In the genomic region with DNA sequence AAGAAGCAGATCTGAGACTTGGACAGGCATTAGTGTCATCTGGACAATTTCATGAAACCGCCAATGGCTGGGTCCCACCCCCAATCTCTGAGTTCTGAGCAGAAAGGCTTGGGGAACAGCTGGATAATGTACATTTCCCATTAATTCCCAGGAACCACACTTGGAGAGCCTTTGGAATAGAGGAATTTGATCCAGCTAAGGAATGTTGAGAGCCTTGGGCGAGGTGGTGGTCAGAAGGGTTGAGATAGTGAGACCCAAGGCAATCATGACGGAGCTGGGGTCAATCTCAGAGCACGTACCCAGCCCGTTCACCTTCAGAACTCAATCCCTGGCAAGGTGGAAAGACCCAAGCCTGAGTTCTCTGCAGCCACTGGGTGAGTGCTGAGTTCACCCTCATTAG, we compare ENCODE assay signal across 8 mouse cellular contexts. TPM values are rescaled to one million over a fixed set of nuclear protein-coding genes. Genes with fewer than 3 reads are reported as not detected.
A peak's percentile ranks its signal among the peaks of the same experiment; 100 is the strongest.
DNase-seq lines count a peak whose midpoint lies in the region; ATAC-seq and TF ChIP-seq lines count a peak whose summit lies in the region.

No protein-coding gene starts in this region.

- intact Hi-C loops in heart, postnatal 14 days (cut with DNase I) = no loop called here

- TF ChIP-seq EP300 in CH12.LX (IDR thresholded peaks at IDR 0.05; ENCODE audit: low read length) = no peak
- TF ChIP-seq EP300 in liver, embryonic 14.5 days (IDR thresholded peaks at IDR 0.05; ENCODE audit: low read depth) = no peak

- no peak for DNase-seq in heart, postnatal 14 days
- DNase-seq in CH12.LX (ENCODE audit: extremely low read depth) = no peak
- no peak for DNase-seq in forebrain, embryonic 14.5 days (ENCODE audit: low spot score)
- no peak for DNase-seq in liver, embryonic 14.5 days (ENCODE audit: low read depth in 3 of 3, low spot score in 3 of 3)
- DNase-seq in Muller cell, postnatal 12 days (ENCODE audit: inconsistent ontology term) = no peak
- no peak for DNase-seq in right cerebral cortex, postnatal 4 days
- no peak for DNase-seq in urinary bladder, adult 18-20 months (ENCODE audit: low spot score in 2 of 2)

- H3K79me2 ChIP-seq in CH12.LX (replicated peaks; ENCODE audit: control insufficient read depth, extremely low read depth, insufficient read depth, poor library complexity, severe bottlenecking) = peaks cover 14% of the 10 kb centered on the region; the same call in 1 of the 2 replicates

- H3K9ac ChIP-seq in heart, embryonic 12.5 days = no peak overlapping the region
- H3K9ac ChIP-seq in CH12.LX (ENCODE audit: insufficient read depth, low read depth) = 0 out of 2 replicates have a peak overlapping the region, but pooled peaks have one; percentile 90
- H3K9ac ChIP-seq in forebrain, embryonic 14.5 days (ENCODE audit: low read length) = no peak overlapping the region
- no peak overlapping the region; the same call in 1 of the 2 replicates for H3K9ac ChIP-seq in liver, embryonic 14.5 days (replicated peaks)

- no peak for ATAC-seq in heart, embryonic 12.5 days (ENCODE audit: insufficient number of reproducible peaks, low FRiP score)
- no peak for ATAC-seq in forebrain, embryonic 14.5 days
- ATAC-seq in liver, embryonic 14.5 days (ENCODE audit: insufficient read depth) = no peak

- H3K4me2 ChIP-seq in heart, embryonic 12.5 days = peak overlapping the region; percentile 65
- H3K4me2 ChIP-seq in CH12.LX (ENCODE audit: insufficient read depth, low read depth, poor library complexity, severe bottlenecking) = peak overlapping the region; percentile 25; the same call in 1 of the 2 replicates
- peak overlapping the region; percentile 70; the same call in 1 of the 2 replicates for H3K4me2 ChIP-seq in forebrain, embryonic 14.5 days (ENCODE audit: low read length)
- H3K4me2 ChIP-seq in liver, embryonic 14.5 days (ENCODE audit: low read depth) = peak overlapping the region; percentile 86

- WGBS in heart, embryonic 12.5 days = 51% methylated on average over 5 of the region's 5 CpGs
- 95% methylated on average over 5 of the region's 5 CpGs for WGBS in forebrain, embryonic 14.5 days
- 84% methylated on average over 5 of the region's 5 CpGs for WGBS in liver, embryonic 14.5 days (ENCODE audit: insufficient replicate concordance)

- H3K36me3 ChIP-seq in heart, embryonic 12.5 days = peaks cover 11% of the 10 kb centered on the region
- peaks cover 1 to 13% of the 10 kb centered on the region in 2 experiments for H3K36me3 ChIP-seq in CH12.LX (replicated peaks in 1 of 2; ENCODE audit: control insufficient read depth in 1 of 2, insufficient read depth in 1 of 2, low read length in 1 of 2)
- H3K36me3 ChIP-seq in forebrain, embryonic 14.5 days (ENCODE audit: control insufficient read depth, insufficient read depth, low read length) = peaks cover 2% of the 10 kb centered on the region
- no peaks in the 10 kb centered on the region for H3K36me3 ChIP-seq in liver, embryonic 14.5 days (replicated peaks; ENCODE audit: control insufficient read depth, insufficient read depth, low read depth)

- in situ Hi-C loops in CH12.LX (cut with MboI; ENCODE audit: low pct_ligation_motif_present, low pct_unique_long_range_greater_than_20kb, low sequenced_read_pairs) = no loop called here

- no peak overlapping the region for H3K4me3 ChIP-seq in heart, embryonic 12.5 days
- no peak overlapping the region for H3K4me3 ChIP-seq in CH12.LX (replicated peaks in 1 of 3; ENCODE audit: low read depth in 2 of 3, low read length in 2 of 3, poor library complexity in 1 of 3)
- H3K4me3 ChIP-seq in forebrain, embryonic 14.5 days (ENCODE audit: low read depth, low read length) = no peak overlapping the region
- peak overlapping the region in 1 of 2 experiments; percentile 98; a peak in 2 of 4 replicates for H3K4me3 ChIP-seq in liver, embryonic 14.5 days (ENCODE audit: insufficient read depth in 1 of 2, low read depth in 2 of 2, low read length in 2 of 2)

- dilution Hi-C loops in CH12.LX (cut with MboI; ENCODE audit: extremely low pct_ligation_motif_present, extremely low pct_unique_long_range_greater_than_20kb, low sequenced_read_pairs) = no loop called here

- H3K9me3 ChIP-seq in heart, embryonic 12.5 days (replicated peaks) = no peaks in the 10 kb centered on the region
- no peaks in the 10 kb centered on the region for H3K9me3 ChIP-seq in CH12.LX (replicated peaks; ENCODE audit: low read length)
- H3K9me3 ChIP-seq in forebrain, embryonic 14.5 days (replicated peaks; ENCODE audit: control insufficient read depth, low read length) = no peaks in the 10 kb centered on the region
- H3K9me3 ChIP-seq in liver, embryonic 14.5 days (ENCODE audit: control insufficient read depth, low read length) = no peaks in the 10 kb centered on the region

- TF ChIP-seq POLR2A in CH12.LX (IDR thresholded peaks at IDR 0.05; ENCODE audit: low read depth, low read length) = no peak

- H3K27me3 ChIP-seq in heart, embryonic 12.5 days (replicated peaks) = no peaks in the 10 kb centered on the region
- H3K27me3 ChIP-seq in CH12.LX (replicated peaks) = no peaks in the 10 kb centered on the region
- H3K27me3 ChIP-seq in forebrain, embryonic 14.5 days (replicated peaks; ENCODE audit: control insufficient read depth, insufficient read depth, low read length) = no peaks in the 10 kb centered on the region
- H3K27me3 ChIP-seq in liver, embryonic 14.5 days (ENCODE audit: control insufficient read depth, insufficient read depth, low read length) = no peaks in the 10 kb centered on the region

- H3K27ac ChIP-seq in heart, embryonic 12.5 days (ENCODE audit: poor library complexity, severe bottlenecking) = peak overlapping the region; percentile 94; the same call in 1 of the 2 replicates
- H3K27ac ChIP-seq in CH12.LX (ENCODE audit: insufficient read depth, low read depth) = no peak overlapping the region
- H3K27ac ChIP-seq in forebrain, embryonic 14.5 days (ENCODE audit: low read depth, low read length) = no peak overlapping the region
- H3K27ac ChIP-seq in liver, embryonic 14.5 days = no peak overlapping the region

- TF ChIP-seq RAD21 in CH12.LX (IDR thresholded peaks at IDR 0.05; ENCODE audit: low read depth, low read length) = no peak

- peaks cover 19% of the 10 kb centered on the region for H3K4me1 ChIP-seq in heart, embryonic 12.5 days (replicated peaks)
- peaks cover 0 to 21% of the 10 kb centered on the region in 2 experiments; a peak in 2 of 4 replicates for H3K4me1 ChIP-seq in CH12.LX (ENCODE audit: control insufficient read depth in 1 of 2, insufficient read depth in 2 of 2)
- H3K4me1 ChIP-seq in forebrain, embryonic 14.5 days (ENCODE audit: control insufficient read depth, insufficient read depth, low read length) = 0 out of 2 replicates have a peak, but pooled peaks cover 6% of the 10 kb centered on the region
- peaks cover 3 to 15% of the 10 kb centered on the region in 2 experiments for H3K4me1 ChIP-seq in liver, embryonic 14.5 days (replicated peaks; ENCODE audit: control insufficient read depth in 2 of 2, insufficient read depth in 2 of 2, low read length in 1 of 2)

- TF ChIP-seq CTCF in CH12.LX (conservative IDR thresholded peaks at IDR 0.05 in 1 of 2, IDR thresholded peaks at IDR 0.05 in 1 of 2; ENCODE audit: low read depth in 2 of 2, low read length in 2 of 2) = no peak
- TF ChIP-seq CTCF in liver, embryonic 14.5 days (IDR thresholded peaks at IDR 0.05; ENCODE audit: low read depth) = no peak

TF ChIP-seq in CH12.LX, 34 proteins besides CTCF, POLR2A, EP300 and RAD21:
- no peak for TF ChIP-seq ZC3H11A (IDR thresholded peaks at IDR 0.05; ENCODE audit: low read depth, low read length)
- TF ChIP-seq ETS1 (conservative IDR thresholded peaks at IDR 0.05; ENCODE audit: low read depth, low read length) = no peak
- no peak for TF ChIP-seq MAX (IDR thresholded peaks at IDR 0.05; ENCODE audit: low read length)
- TF ChIP-seq E2F4 (IDR thresholded peaks at IDR 0.05; ENCODE audit: insufficient replicate concordance, low read depth, low read length) = no peak
- no peak for TF ChIP-seq BHLHE40 (IDR thresholded peaks at IDR 0.05; ENCODE audit: low read depth, low read length)
- no peak for TF ChIP-seq JUND (conservative IDR thresholded peaks at IDR 0.05; ENCODE audit: low read depth, low read length)
- no peak for TF ChIP-seq TBP (conservative IDR thresholded peaks at IDR 0.05; ENCODE audit: low read depth, low read length)
- no peak for TF ChIP-seq MYC (IDR thresholded peaks at IDR 0.05; ENCODE audit: low read depth, low read length)
- TF ChIP-seq MEF2A (IDR thresholded peaks at IDR 0.05; ENCODE audit: borderline replicate concordance, low read depth, low read length) = no peak
- TF ChIP-seq ZKSCAN1 (IDR thresholded peaks at IDR 0.05; ENCODE audit: borderline replicate concordance, low read depth, low read length) = no peak
- TF ChIP-seq USF2 (conservative IDR thresholded peaks at IDR 0.05; ENCODE audit: low read depth, low read length) = no peak
- TF ChIP-seq PAX5 (IDR thresholded peaks at IDR 0.05; ENCODE audit: low read length) = no peak
- no peak for TF ChIP-seq CHD2 (IDR thresholded peaks at IDR 0.05; ENCODE audit: low read length)
- TF ChIP-seq ZMIZ1 (IDR thresholded peaks at IDR 0.05; ENCODE audit: low read depth, low read length) = no peak
- no peak for TF ChIP-seq POLR2AphosphoS2 (IDR thresholded peaks at IDR 0.05; ENCODE audit: low read depth, low read length)
- TF ChIP-seq USF1 (IDR thresholded peaks at IDR 0.05; ENCODE audit: low read depth, low read length) = no peak
- TF ChIP-seq NRF1 (IDR thresholded peaks at IDR 0.05; ENCODE audit: low read depth, low read length) = no peak

RNA-seq across cellular contexts. Expression of a gene that starts 0.7 kb away (rescaled TPM):
- polyA plus RNA-seq in heart, embryonic 12.5 days (2016; fragmentation: Nextera tagmentation; extraction: Ambion mirVana) = 55.6 and 55.7 TPM in 2 replicates
- total RNA-seq in heart, postnatal 14 days (2021) = 10 to 100 TPM; 15.6 to 15.7 TPM
- 18.9 and 22.2 TPM in 2 replicates for total RNA-seq in CH12.LX (2012; rRNA removed)
- 28.4 and 29.1 TPM in 2 replicates for total RNA-seq in CH12.LX (2014; rRNA removed)
- polyA plus RNA-seq in CH12.LX (2012; ENCODE audit: insufficient read length, low read depth) = 34.7 and 35.2 TPM in 2 replicates
- polyA plus RNA-seq in forebrain, embryonic 14.5 days (2014; fragmentation: Nextera tagmentation; extraction: Ambion mirVana) = 86.9 and 95.9 TPM in 2 replicates
- 5.4 and 9.5 TPM in 2 replicates for polyA plus RNA-seq in liver, embryonic 14.5 days (2012; rRNA removed)
- 24.9 and 25.4 TPM in 2 replicates for polyA plus RNA-seq in liver, embryonic 14.5 days (2014; fragmentation: Nextera tagmentation; extraction: Ambion mirVana)

RNA-seq across cellular contexts. Expression of a gene that starts 16.0 kb away (rescaled TPM):
- 5.9 and 6.9 TPM in 2 replicates for polyA plus RNA-seq in heart, embryonic 12.5 days (2016; fragmentation: Nextera tagmentation; extraction: Ambion mirVana)
- 1 to 10 TPM; 1.9 to 2.1 TPM for total RNA-seq in heart, postnatal 14 days (2021)
- total RNA-seq in CH12.LX (2012; rRNA removed) (8.4 TPM in 2 replicates), CH12.LX (2014; rRNA removed) (5.3 and 6.0 TPM in 2 replicates)
- polyA plus RNA-seq in CH12.LX (2012; ENCODE audit: insufficient read length, low read depth) = 8.9 and 9.4 TPM in 2 replicates
- polyA plus RNA-seq in forebrain, embryonic 14.5 days (2014; fragmentation: Nextera tagmentation; extraction: Ambion mirVana) = 3.2 and 3.5 TPM in 2 replicates
- polyA plus RNA-seq in liver, embryonic 14.5 days (2012; rRNA removed) = 2.2 and 2.8 TPM in 2 replicates
- 4.1 and 4.3 TPM in 2 replicates for polyA plus RNA-seq in liver, embryonic 14.5 days (2014; fragmentation: Nextera tagmentation; extraction: Ambion mirVana)

Comparison
In these comparisons a context has a peak if more than half of its experiments do, and no peak if none do; other contexts are left out.
1. H3K4me2 ChIP-seq: peak in every context shown above with its lines; median percentile 86 in liver, embryonic 14.5 days; 70 in forebrain, embryonic 14.5 days; 65 in heart, embryonic 12.5 days; 25 in CH12.LX.